Mouse (Mus musculus) heart, adult 18-20 months (tissue): ENCODE results near the gene Gm5678. TPM values are rescaled to one million over a fixed set of nuclear protein-coding genes. Genes with fewer than 3 reads are reported as not detected.
"Not testable (repeated sequence)": the region's sequence is repeated elsewhere in the genome, so short reads cannot be mapped to it uniquely, and the experiment has no call there.

Source experiments
- DNase-seq, 2 experiments: peaks; one replicate each; pipeline ENCODE4 v3.0.0; 2021 to 2022; ENCODE audit warnings: mixed read lengths in 1 of 2
- total RNA-seq, 2 experiments: library from RNA; stranded (reverse); gene quantifications; 2 replicates each; pipeline ENCODE4 v1.2.3; 2021

The Gm5678 gene
- total RNA-seq, 2 experiments from 2014 or later, result 0.95 to 1.7 TPM

DNA sequence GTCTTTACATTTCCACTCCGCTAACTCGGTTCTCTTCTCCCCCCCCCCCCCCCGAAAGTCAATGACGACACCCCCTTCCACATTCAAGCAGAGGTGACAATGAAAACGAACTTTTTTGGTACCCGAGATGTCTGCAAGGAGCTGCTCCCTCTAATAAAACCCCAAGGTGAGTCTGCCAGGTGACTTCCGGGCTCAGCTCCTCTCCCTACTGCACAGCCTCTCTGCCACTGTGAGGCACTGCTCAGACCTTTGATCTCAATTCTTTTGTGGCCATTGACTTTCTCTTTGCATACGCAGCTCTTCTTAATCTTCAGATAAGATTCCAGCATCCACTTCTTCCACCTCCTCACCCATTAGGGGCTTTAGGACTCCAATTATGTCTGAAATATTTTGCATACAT lies 19.2 kb upstream of the Gm5678 start:
- no peak for DNase-seq

DNA sequence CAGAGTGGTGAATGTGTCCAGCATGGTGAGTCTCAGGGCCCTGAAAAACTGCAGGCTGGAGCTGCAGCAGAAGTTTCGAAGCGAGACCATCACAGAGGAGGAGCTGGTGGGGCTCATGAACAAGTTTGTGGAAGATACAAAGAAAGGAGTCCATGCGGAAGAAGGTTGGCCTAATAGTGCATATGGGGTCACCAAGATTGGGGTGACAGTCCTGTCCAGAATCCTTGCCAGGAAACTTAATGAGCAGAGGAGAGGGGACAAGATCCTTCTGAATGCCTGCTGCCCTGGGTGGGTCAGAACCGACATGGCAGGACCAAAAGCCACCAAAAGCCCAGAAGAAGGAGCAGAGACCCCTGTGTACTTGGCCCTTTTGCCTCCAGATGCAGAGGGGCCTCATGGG lies 18.1 kb upstream of the Gm5678 start:
- no peak for DNase-seq

DNA sequence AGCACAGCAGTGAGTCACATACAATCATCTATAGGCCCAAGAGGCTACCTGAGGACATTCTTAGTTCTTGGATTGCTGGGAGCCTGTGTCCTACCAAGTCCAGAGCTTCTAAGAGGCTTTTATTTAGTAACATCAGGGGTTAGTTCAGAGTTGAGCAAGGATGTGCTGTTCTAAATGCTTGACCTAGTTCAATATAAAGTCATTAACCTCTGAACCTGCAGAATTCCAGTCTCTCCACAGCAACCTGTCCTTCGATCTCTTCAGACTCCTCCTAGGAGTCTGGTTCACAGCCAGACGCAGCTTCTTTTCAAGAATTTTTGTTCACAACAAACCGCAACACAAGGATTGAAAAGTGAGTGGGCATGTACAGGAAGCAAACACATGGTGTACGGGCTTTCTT lies 16.9 kb upstream of the Gm5678 start:
- no peak for DNase-seq

DNA sequence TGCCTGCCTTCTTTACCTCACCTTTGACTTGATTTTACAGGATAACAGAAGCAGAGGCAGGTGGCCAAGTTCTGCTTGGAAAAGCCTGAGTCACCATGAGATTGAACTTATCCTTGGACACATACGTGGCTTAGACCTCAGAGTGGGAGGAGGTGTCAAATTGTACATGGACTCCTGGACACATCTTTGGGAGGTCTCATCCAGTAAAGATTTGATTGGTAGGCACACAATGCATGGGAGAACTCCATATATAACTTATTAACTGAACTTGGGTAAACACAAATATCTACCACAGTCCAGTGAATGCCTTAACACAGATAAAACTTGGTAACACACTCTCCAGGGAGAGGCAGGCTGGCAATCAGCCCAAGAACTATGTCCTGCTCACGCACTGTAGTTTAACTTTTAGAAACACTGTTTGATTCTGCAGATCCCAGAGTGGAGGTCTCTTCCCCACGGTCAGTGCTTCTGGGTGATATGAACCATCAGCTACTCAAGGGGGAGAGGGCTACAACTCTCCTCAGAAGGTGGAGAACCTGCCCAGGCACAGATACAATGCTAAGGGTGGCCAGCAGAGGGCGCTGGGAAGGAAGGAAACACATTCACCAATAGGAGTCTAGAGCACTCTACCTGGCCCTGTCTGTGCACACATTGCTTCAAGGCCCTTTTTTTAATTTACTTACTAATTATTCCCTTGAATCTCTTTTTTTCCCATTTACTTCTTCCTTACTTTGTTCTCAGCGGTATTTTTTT lies 12.6 kb upstream of the Gm5678 start:
- peak; percentile 56 to 85 for DNase-seq

DNA sequence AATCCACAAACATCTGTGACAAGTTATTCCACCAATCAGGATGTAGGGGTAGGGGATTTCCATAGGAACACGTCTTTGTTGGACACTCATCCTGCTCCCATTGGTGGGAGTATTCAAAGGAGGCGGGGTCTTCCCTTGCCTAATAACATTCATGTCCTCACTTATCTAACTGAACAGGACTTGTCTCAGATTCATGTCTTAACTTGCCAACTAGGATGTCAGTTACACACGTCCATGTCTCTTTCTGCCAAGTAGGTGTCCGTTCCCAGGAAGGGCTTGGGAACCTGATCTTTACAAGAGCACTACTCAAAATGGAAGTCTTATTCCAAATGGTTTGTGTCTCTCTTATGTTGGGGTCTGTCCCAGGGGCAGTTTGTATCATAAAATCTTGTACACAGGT lies 4.1 kb upstream of the Gm5678 start:
- not testable (repeated sequence) for DNase-seq

DNA sequence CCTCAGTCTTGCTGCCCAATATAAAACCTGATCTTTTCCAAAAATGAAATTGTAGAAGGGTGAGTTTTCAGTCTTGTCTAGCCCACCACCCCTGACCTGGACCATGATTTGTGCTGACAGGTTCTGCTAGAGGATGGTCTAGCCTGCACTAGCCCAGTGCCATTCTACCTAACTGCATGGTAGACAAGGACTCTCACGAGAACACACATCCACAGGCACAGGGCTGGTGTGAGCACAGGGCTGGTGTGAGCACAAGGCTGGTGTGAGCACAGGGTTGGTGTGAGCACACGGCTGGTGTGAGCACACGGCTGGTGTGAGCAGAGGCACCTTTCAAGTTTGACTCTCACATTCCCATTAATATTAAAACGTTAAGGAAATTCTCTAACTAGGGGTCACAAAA lies 3.2 kb upstream of the Gm5678 start:
- DNase-seq, result no peak

DNA sequence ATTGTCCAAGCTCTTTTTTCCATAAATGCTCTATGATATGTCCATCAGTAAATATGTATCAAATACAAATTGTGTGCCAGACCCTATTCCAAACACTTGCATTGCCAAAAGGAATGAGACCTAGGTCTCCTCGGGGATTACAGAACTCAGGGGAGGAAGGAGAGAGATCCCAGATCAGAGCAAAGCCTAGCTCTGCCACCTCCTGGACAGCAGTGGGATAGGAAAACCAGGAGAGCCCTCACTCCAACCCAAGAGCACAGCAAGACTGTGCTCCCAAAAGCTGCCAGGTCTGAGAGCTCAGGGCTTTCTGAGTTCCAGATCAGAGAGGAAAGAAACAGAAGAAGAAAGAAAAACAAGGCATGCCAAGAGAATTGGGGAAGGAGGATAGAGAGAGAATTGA lies 1.2 kb upstream of the Gm5678 start:
- DNase-seq, result no peak

DNA sequence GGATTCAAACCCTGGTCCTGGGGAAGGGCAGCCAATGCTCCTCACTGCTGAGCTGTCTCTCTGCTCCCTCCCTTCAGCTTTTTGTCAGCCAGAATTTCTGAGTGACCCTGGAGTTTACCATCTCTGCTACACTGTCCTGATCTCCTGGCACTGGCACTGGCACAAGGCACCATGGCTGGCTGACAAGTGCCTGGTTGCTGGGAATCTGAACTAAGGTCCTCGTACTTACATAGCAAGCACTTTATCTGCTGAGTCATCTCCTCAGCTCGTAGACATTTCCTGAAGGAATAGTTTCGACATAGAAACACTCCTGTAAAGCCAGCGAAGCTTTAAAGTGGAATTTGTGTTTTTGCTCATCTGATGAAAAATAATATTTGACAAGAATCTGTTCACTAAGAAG lies 16.1 kb downstream of the Gm5678 start:
- no peak for DNase-seq

DNA sequence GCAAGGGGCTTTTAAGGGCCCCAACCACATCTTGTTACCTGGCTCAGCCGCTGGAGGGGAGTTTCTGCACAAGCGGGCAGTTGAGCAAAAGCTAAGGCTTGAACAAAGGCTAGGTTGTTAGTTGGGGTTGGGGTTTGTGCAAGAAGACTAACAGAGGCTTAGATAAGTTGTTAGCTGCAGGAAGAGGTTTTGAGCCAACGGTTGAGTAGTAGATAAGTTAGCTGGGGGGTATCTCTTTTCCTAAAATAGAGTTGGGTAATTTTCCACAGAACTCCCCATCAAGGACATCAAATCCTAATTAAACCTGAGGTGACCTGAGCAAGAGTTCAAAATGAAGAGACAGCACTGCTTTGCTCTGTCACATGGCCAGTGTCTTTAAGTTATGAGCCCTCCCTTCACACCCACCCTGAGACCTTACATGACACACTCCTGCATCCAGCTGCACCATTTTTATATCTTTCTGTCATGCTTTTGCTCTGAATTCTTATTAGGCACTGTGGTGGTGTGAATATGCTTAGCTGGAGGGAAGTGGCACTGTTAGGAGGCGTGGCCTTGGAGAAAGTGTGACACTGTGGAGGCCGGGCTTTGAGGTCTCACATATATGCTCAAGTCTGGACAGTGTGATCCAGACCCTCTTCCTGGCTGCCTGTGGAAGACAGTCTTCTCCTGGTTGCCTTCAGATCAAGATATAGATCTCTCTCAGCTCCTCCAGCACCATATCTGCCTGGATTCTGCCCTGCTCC lies 20.7 kb downstream of the Gm5678 start:
- DNase-seq, result no peak

DNA sequence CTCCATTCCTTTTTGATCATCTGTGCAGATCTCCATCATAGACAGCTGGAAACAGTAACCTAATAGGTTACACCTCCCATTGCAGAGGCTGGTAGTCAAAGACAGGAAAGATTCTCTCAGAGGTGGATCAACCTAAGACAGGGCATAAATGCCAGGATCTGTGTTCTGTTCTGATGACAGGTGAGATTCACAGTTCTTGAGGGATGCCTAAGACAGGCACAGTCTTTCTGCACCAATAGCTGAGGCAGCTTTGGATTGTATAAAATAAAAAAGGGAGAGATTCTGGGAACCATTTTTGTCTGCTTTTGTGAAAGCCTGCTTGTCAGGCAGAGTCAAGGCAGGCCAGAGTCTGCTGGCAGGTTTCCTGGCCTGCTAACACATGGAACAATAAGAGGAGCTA lies 40.1 kb downstream of the Gm5678 start:
- DNase-seq, result no peak

DNA sequence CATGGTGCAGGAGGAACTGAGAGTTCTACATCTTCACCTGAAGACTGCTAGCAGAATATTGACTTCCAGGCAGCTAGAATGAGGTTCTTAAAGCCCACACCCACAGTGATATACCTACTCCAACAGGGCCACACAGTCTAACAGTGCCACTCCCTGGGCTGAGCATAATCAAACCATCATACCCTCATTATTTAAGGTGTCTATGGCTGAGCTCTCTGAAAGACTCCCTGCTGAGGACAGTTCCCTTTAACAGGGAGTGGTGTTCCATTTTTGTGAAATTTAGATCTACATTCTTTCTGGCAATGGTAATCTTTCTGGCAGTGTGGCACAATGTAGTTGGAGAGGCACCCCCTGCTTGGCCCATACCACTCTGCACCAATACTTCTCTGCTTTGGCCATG lies 41.6 kb downstream of the Gm5678 start:
- no peak for DNase-seq

DNA sequence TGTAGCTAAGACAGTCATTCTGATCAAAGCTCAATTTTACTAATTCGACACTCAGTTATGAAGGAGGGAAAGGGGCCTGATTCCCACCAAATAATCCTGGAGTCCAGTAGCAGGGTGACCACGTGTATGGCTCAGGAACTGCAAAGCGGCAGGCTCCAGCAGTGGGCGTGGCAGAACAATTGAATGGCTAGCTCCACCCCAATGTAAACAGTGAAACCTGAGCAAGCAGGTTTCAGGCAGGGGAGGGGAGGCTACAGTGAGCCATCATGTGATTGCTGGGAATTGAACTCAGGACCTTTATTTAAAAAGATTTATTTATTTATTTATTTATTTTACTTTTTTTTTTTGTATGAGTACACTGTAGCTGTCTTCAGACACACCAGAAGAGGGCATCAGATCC lies 42.6 kb downstream of the Gm5678 start:
- DNase-seq, result not testable (repeated sequence)

DNA sequence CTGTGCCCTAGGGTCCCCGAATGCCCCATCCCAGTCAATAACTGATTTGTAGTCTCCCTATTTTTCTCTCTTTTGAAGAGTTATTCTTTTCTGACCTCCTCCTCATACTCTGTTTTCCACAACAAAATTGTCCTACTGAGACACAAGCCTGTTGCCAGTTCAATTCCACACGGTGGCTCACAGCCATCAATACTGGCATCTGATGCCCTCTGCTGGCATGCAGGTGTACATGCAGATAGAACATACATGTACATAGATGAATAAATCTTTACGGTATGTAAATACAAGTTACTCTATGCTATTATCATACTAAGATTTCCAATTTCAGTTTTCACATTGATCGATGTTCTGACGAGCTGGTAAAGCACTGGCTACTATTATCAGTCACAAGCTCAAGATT lies 43.2 kb downstream of the Gm5678 start:
- DNase-seq, result no peak

DNA sequence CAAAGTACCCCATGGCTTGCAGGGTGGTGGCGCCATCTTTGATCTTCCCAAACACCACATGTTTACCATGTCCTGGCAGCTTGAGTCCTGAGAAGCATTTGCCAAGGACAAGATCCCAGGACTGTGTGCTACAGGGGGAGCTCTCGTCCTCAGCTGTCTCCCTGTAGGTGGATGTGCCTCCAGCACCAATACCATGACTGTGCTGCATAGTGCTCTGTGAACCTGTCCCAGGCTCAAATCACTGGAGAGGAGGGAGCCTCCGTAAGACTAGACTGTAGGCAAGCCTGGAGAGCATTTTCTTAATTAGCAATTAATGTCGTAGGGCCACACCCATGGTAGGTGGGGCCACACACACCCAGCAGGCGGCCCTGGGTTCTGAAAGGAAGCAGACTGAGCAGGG lies 48.5 kb downstream of the Gm5678 start:
- DNase-seq, result no peak

DNA sequence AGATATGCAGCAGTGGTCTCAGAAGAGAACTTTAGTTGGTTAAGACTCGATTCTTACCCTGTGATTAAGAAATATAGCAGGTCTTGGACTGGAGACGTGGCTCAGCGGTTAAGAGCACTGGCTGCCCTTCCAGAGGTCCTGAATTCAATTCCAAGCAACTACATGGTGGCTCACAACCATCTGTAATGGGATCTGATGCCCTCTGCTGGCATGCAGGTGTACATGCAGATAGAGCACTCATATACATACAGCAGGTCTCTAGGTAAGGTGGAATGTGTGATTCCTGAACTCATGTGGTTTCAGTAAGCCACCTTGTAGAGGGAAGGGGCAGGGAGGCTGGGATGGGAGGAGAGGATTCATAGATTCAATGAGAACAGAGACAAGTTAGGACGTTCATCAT lies 50.3 kb downstream of the Gm5678 start:
- DNase-seq, result no peak

DNA sequence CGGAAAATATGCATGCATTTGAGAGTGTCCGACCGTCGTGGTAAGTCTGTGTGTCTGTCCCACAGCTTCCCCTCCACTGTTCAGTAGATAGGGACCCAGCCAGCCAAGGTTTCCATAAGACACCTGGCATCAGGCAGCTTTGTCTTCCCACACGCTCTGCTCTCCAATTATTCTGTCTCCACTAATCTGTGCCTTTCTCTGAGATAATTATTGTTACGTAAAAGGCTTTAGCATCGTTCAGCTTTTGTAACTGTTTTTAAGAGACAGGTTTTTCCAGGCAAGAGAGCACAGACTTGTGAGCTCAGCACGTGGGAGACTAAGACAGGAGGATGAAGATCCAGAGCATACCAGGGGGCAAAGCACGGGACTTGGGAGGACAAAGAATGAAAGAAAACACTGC lies 51.3 kb downstream of the Gm5678 start:
- no peak for DNase-seq

Other genes starting within 250 kb of the Gm5678 start
- 1 to 10 TPM; 2.0 to 2.5 TPM for gene Setd4, start 24.0 kb upstream of the Gm5678 start, total RNA-seq
- gene Cbr1, start 22.2 kb upstream of the Gm5678 start, total RNA-seq, result 10 to 100 TPM; 32.0 to 34.9 TPM
- gene Cbr3, start 55.1 kb downstream of the Gm5678 start, total RNA-seq, result 1 to 10 TPM; 2.5 to 2.6 TPM
- 10 to 100 TPM; 15.9 to 16.9 TPM for gene Dop1b, start 83.8 kb downstream of the Gm5678 start, total RNA-seq
- gene Morc3, start 204.0 kb downstream of the Gm5678 start, total RNA-seq, result 10 to 100 TPM; 13.2 to 20.1 TPM